Comparison of ENCODE assay signal across 9 mouse cellular contexts in genomic region chr12:100123476-100123875, GRCm38 (mm10). TPM values are rescaled to one million over a fixed set of nuclear protein-coding genes. Genes with fewer than 3 reads are reported as not detected.
DNase-seq lines count a peak whose midpoint lies in the region; ATAC-seq and TF ChIP-seq lines count a peak whose summit lies in the region.
"Had no signal": no experiment of that assay in that cellular context is flagged by ENCODE, and none has a peak within 500 bp of the region (broad histone marks: within the 10 kb centered on the region; RNA-seq: fewer than 3 reads in every experiment).

No protein-coding gene starts in this region.

- TF ChIP-seq CTCF in kidney, adult 2 months (conservative IDR thresholded peaks at IDR 0.05; ENCODE audit: insufficient read depth, insufficient read length, low read depth, low read length): no peak
- no peak for TF ChIP-seq CTCF in midbrain, postnatal 0 days (IDR thresholded peaks at IDR 0.05)

- peak; percentile 74 for DNase-seq in kidney, adult 2 months
- DNase-seq in kidney, postnatal 14 days: peak; percentile 56
- DNase-seq in layer of hippocampus, postnatal 36 days: peak; percentile 71 to 74
- no peak for DNase-seq in midbrain, postnatal 0 days (ENCODE audit: low spot score)
- no peak for DNase-seq in adrenal gland, adult 8-10 months

- H3K9ac ChIP-seq in kidney, embryonic 14.5 days (ENCODE audit: low read depth, low read length): no peak overlapping the region
- H3K9ac ChIP-seq in stomach, embryonic 16.5 days (ENCODE audit: low read length): no peak overlapping the region
- H3K9ac ChIP-seq in midbrain, postnatal 0 days (replicated peaks; ENCODE audit: low read length, poor library complexity, severe bottlenecking): no peak overlapping the region
- H3K9ac ChIP-seq: lung, embryonic 15.5 days; midbrain, embryonic 15.5 days had no signal

- H3K4me2 ChIP-seq in kidney, embryonic 14.5 days (replicated peaks; ENCODE audit: low read depth, low read length): no peak overlapping the region
- H3K4me2 ChIP-seq in stomach, embryonic 16.5 days (ENCODE audit: low read depth, low read length): no peak overlapping the region
- no peak overlapping the region for H3K4me2 ChIP-seq in midbrain, postnatal 0 days (ENCODE audit: low read depth, low read length, poor library complexity, severe bottlenecking)
- H3K4me2 ChIP-seq: lung, embryonic 15.5 days; midbrain, embryonic 15.5 days had no signal

- no peak for TF ChIP-seq POLR2A in kidney, adult 2 months (IDR thresholded peaks at IDR 0.05; ENCODE audit: low read depth, low read length)

- 0 out of 2 replicates have a peak, but pooled peaks cover 2% of the 10 kb centered on the region for H3K4me1 ChIP-seq in kidney, adult 2 months (ENCODE audit: control insufficient read depth, insufficient read depth, low read length)
- peaks cover 9% of the 10 kb centered on the region; the same call in 1 of the 2 replicates for H3K4me1 ChIP-seq in kidney, embryonic 14.5 days (ENCODE audit: control insufficient read depth, insufficient read depth, low read length)
- peaks cover 3% of the 10 kb centered on the region; the same call in 1 of the 2 replicates for H3K4me1 ChIP-seq in stomach, embryonic 16.5 days (ENCODE audit: control insufficient read depth, insufficient read depth, low read length)
- H3K4me1 ChIP-seq in midbrain, postnatal 0 days (ENCODE audit: insufficient read depth, low read length): no peaks in the 10 kb centered on the region
- H3K4me1 ChIP-seq: midbrain, embryonic 15.5 days had no signal

- H3K9me3 ChIP-seq in kidney, embryonic 14.5 days (ENCODE audit: control insufficient read depth, low read length): no peaks in the 10 kb centered on the region
- H3K9me3 ChIP-seq in stomach, embryonic 16.5 days (replicated peaks; ENCODE audit: control insufficient read depth, low read length): no peaks in the 10 kb centered on the region
- H3K9me3 ChIP-seq in midbrain, postnatal 0 days (ENCODE audit: low read length): no peaks in the 10 kb centered on the region
- H3K9me3 ChIP-seq: lung, embryonic 15.5 days; midbrain, embryonic 15.5 days had no signal

- no peak for ATAC-seq in kidney, embryonic 14.5 days (ENCODE audit: low FRiP score, low TSS enrichment)
- ATAC-seq in stomach, embryonic 16.5 days (ENCODE audit: insufficient read depth, low FRiP score): no peak
- ATAC-seq in midbrain, postnatal 0 days (ENCODE audit: low FRiP score): no peak
- ATAC-seq: midbrain, embryonic 15.5 days had no signal

- no peak overlapping the region for H3K27ac ChIP-seq in kidney, adult 2 months (ENCODE audit: insufficient read depth, low read depth, low read length)
- H3K27ac ChIP-seq in kidney, embryonic 14.5 days (ENCODE audit: low read depth, low read length): no peak overlapping the region
- H3K27ac ChIP-seq in stomach, embryonic 16.5 days (ENCODE audit: low read length): peak overlapping the region; percentile 29; the same call in 1 of the 2 replicates
- no peak overlapping the region for H3K27ac ChIP-seq in midbrain, postnatal 0 days (ENCODE audit: low read depth, low read length)
- H3K27ac ChIP-seq: lung, embryonic 15.5 days; midbrain, embryonic 15.5 days had no signal

- no peaks in the 10 kb centered on the region for H3K27me3 ChIP-seq in kidney, adult 2 months (replicated peaks; ENCODE audit: control insufficient read depth, insufficient read depth, low read length)
- H3K27me3 ChIP-seq in kidney, embryonic 14.5 days (ENCODE audit: control insufficient read depth, insufficient read depth, low read length): no peaks in the 10 kb centered on the region
- no peaks in the 10 kb centered on the region for H3K27me3 ChIP-seq in stomach, embryonic 16.5 days (ENCODE audit: control insufficient read depth, insufficient read depth, low read length)
- no peaks in the 10 kb centered on the region for H3K27me3 ChIP-seq in midbrain, postnatal 0 days (ENCODE audit: insufficient read depth, low read length)
- H3K27me3 ChIP-seq: lung, embryonic 15.5 days; midbrain, embryonic 15.5 days had no signal

- H3K36me3 ChIP-seq in kidney, adult 2 months (ENCODE audit: control insufficient read depth, insufficient read depth, low read length): peaks cover 13% of the 10 kb centered on the region
- peaks cover 82% of the 10 kb centered on the region for H3K36me3 ChIP-seq in kidney, embryonic 14.5 days (ENCODE audit: control insufficient read depth, insufficient read depth, low read length)
- H3K36me3 ChIP-seq in stomach, embryonic 16.5 days (ENCODE audit: control insufficient read depth, insufficient read depth, low read length): peaks cover 46% of the 10 kb centered on the region
- H3K36me3 ChIP-seq in midbrain, postnatal 0 days (ENCODE audit: insufficient read depth, low read length): peaks cover 74% of the 10 kb centered on the region

- no peak overlapping the region for H3K4me3 ChIP-seq in kidney, adult 2 months (ENCODE audit: insufficient read depth, low read depth, low read length)
- no peak overlapping the region for H3K4me3 ChIP-seq in kidney, embryonic 14.5 days (ENCODE audit: low read length)
- no peak overlapping the region for H3K4me3 ChIP-seq in stomach, embryonic 16.5 days (replicated peaks; ENCODE audit: low read length)
- H3K4me3 ChIP-seq in midbrain, postnatal 0 days (ENCODE audit: low read depth, low read length): no peak overlapping the region
- H3K4me3 ChIP-seq: lung, embryonic 15.5 days; midbrain, embryonic 15.5 days had no signal

- WGBS in kidney, adult 2 months: 51% methylated on average over 9 of the region's 9 CpGs
- WGBS in kidney, embryonic 14.5 days: 90% methylated on average over 9 of the region's 9 CpGs
- 79% methylated on average over 9 of the region's 9 CpGs for WGBS in stomach, embryonic 16.5 days
- 84% methylated on average over 9 of the region's 9 CpGs for WGBS in midbrain, postnatal 0 days

RNA-seq across cellular contexts. Expression of gene Psmc1, which starts 13.5 kb away (rescaled TPM):
- polyA plus RNA-seq in kidney, adult 2 months (2012; rRNA removed): 42.2 and 51.8 TPM in 2 replicates
- polyA plus RNA-seq in kidney, embryonic 14.5 days (2014; fragmentation: Nextera tagmentation; extraction: Ambion mirVana): 324 and 348 TPM in 2 replicates
- total RNA-seq in layer of hippocampus, postnatal 36 days (2021): 100 to 1,000 TPM; 183 to 198 TPM
- 237 and 242 TPM in 2 replicates for polyA plus RNA-seq in stomach, embryonic 16.5 days (2015; fragmentation: Nextera tagmentation; extraction: Ambion mirVana)
- 95.3 and 124 TPM in 2 replicates for total RNA-seq in midbrain, postnatal 0 days (2014; rRNA removed)
- polyA plus RNA-seq in midbrain, postnatal 0 days (2015; fragmentation: Nextera tagmentation; extraction: Ambion mirVana): 289 and 306 TPM in 2 replicates
- total RNA-seq in adrenal gland, adult 8-10 months (2022): 100 to 1,000 TPM; 185 to 258 (median 197) TPM

RNA-seq across cellular contexts. Expression of gene Nrde2, which starts 36.0 kb away (rescaled TPM):
- 8.3 TPM in 2 replicates for polyA plus RNA-seq in kidney, adult 2 months (2012; rRNA removed)
- 11.7 and 20.1 TPM in 2 replicates for polyA plus RNA-seq in kidney, embryonic 14.5 days (2014; fragmentation: Nextera tagmentation; extraction: Ambion mirVana)
- total RNA-seq in layer of hippocampus, postnatal 36 days (2021): 10 to 100 TPM; 19.7 to 20.2 TPM
- 9.2 and 11.1 TPM in 2 replicates for polyA plus RNA-seq in stomach, embryonic 16.5 days (2015; fragmentation: Nextera tagmentation; extraction: Ambion mirVana)
- total RNA-seq in midbrain, postnatal 0 days (2014; rRNA removed): 13.9 and 23.4 TPM in 2 replicates
- polyA plus RNA-seq in midbrain, postnatal 0 days (2015; fragmentation: Nextera tagmentation; extraction: Ambion mirVana): 12.9 and 13.1 TPM in 2 replicates
- total RNA-seq in adrenal gland, adult 8-10 months (2022): 10 to 100 TPM; 20.3 to 25.0 (median 23.4) TPM

Comparison
In these comparisons a context has a peak if more than half of its experiments do, and no peak if none do; other contexts are left out.
1. DNase-seq: peak in kidney, adult 2 months (single experiment), kidney, postnatal 14 days (single experiment) and layer of hippocampus, postnatal 36 days (2 of 2); none in midbrain, postnatal 0 days (single experiment) and adrenal gland, adult 8-10 months (single experiment).